Mouse (Mus musculus) ovary, adult 18-20 months (tissue): ENCODE data around the gene Adamts16.

Experiments
- DNase-seq: peaks from one replicate; pipeline ENCODE4 v3.0.0; 2022; ENCODE audit warnings: low spot score, mixed read lengths

The Adamts16 gene

DNA sequence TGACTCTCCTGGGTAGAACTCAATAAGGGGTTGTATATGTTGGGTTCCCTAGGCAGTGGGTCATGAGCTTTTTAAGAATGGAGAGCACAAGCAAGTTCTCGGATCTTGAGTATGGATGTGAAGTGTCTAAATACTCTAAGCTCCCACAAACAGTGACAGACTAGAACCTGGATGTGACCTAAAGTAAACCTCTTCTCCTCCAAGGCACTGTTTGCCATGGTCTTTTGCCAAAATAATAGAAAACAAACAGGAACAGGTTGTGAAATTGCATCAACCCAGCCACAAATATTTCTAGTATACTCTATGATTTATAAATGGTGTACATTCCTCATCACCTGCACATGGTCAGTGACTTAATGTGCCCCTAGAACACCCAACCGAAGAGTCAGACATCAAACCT, 79.0 kb downstream of the Adamts16 start:
- no peak for DNase-seq

DNA sequence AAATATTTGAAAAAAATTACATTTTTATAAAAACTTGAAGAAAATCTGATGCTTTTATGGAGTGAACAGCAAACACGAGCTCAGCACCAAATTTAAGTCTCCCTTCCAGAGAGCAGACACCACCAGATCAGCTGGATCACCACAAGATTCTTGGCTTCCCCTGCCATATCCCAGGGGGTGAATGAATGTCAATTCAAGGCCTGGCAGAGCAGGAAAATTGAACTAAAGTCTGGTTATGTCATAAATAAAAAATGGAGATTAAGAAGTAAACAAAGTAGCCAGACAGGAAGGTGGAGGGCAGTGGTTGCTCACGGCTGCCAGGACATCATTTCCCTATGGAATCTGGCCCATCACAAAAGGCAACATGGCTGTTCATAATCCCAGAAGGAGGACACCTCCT, 80.3 kb downstream of the Adamts16 start:
- no peak for DNase-seq

DNA sequence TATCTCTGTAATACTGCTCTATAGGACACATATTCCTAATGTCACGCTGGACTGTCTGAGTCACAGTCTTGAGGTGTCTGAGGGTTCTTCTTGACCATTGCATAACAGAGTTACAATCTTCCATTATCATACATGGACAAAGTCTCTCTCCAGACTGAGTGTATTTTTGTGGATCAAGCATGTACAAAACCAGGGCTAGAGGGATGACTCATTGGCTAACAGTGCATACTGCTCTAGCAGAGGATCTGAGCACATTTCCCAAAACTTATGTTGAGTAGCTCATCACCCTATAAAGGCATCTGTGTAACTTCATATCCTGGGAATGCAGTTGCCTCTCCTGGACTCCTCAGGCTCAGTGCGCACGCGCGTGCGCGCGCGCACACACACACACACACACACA, 81.4 kb downstream of the Adamts16 start:
- DNase-seq, result no peak

DNA sequence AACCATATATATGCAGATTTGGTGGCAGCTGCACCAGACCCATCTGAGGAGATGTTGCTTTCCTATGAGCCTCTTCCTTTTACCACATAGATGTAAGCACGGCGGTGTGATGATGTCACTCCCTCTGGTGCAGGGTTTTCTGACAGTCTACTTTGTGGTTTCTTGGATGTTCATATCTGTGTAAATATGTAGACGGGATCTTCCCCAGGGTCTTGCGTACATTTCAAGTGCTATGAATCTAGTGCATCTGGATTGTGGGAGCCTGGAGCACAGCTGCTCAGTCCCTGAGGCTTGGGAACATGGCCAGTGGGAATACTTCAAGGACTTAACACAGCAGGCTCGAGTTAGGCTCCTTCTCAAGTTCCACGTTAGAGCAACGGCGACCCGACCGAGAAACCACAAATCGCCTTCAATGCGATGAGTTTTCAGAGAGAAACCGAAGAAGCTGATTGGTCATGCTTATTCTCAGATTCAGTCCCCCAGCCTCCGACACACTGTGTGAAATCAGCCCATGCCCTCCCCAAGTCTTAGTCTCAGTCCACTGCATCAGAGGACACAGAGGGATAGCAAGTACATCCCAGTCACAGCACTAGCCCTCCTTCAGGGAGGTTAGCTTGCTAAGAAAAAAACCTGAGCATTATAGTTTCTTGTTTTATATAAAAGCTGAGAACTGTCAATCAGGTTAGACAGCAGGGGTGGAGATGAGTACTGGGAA, 95.2 kb downstream of the Adamts16 start:
- no peak for DNase-seq

DNA sequence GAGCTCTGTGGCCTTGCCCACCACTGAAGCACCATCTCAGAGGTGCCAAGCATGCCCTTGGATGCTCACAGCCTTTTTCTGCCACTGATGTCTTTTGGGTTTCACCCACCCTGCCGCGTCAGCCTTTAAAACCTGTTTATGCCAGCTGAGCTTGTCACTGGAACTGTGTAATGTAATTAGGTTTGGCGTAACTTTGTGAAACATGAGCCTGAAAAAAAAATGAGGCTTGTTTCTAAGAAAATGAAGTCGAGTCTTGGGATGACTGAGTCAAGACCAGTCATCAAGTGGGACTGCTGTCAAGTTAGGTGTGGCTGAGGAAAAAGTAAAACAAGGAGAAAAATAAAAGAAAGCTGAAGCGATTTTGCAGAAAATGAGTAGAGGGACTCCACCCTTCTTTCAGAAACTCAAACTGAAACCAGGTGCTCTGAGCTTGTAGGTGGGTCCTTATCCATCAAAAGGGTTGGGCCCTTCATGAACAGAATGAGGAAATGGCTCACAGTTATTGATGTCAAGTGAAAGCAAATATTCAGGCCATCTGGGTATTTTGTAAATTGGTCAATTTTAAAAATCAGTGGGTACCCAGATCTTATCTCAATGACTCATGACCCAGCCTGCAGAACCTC, 97.1 kb downstream of the Adamts16 start:
- no peak for DNase-seq

DNA sequence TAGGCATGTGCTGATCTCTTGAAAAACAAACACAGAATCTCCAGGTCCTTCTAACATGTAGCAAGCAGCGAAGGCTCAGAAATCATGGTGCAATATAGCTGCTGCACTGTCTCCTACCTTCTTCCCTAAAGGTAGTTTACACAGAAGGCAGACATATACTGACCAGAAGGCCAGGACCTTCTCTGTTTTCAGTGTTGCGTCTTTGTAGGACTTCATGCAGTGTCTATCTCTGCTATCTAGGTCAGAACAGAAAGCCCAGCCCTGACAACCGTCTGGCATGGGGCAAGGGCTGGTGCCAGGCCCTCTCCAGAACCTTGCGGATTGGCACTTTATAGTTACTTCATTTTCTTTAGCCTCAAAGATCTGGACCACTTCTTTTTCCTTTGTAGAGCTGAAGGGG, 98.9 kb downstream of the Adamts16 start:
- no peak for DNase-seq

DNA sequence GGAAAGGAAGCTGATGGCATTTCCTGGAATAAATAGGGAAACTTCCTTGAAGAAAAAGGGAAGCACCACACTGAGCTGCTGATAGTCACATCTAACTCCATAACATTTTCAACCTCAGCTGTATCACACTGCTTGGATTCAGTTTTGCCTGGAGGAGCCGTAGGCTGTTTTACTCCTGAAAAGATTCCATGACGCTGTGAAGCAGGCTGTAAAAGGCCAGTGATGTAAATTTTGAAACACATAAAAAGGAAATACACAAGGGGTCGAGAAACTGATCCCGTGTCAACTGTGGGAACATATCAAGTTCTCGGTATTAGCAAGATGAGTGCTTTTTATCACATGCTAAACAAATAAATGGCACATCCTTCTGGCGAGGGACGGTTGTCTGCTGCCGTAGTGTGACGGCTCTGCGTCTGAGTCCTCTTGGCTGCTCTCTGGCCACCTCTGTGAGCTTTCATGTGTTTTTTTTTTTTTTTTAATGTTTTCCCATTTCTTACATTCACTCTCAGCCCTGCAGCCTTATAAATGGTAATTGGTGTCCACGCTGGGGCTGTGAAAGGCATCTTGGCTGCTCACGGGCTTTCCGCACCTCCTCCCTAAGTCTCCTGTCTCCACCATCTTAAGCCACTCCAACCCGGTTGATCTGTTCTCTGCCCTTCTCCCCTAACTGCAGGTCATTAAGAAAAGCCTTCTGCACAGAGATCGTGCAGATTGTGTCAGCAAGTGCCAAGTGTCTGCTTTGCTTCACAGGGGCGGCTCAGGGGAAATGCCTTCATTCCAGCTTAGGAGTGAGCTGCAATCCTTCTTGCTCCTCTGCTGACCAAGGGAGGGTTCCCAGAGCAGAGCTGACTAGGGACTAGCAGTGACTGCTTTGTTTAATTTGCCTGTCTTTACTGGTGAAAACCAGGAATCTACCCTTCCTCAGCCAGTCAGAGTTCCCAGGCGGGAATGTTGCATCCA, 101.0 kb downstream of the Adamts16 start:
- no peak for DNase-seq

DNA sequence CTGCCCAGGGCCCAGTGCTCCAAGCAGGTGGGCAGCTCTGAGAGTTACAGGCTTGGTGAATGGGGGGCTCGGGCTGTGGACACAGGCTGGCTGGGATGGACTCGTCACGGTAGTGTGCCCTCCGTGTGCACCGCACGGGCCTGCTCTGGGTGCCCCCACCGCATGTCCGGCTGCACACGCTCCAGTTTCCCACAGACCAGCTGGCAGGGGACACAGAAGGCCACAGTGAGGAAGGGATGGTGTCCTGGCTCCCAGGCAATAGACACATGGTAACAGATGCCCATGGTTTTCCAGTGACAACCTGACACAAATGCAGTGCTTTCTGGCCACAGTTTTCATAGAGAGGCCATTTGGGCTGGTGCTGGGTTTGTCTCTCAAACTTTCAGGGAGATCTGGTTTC, 102.8 kb downstream of the Adamts16 start:
- DNase-seq, result no peak

DNA sequence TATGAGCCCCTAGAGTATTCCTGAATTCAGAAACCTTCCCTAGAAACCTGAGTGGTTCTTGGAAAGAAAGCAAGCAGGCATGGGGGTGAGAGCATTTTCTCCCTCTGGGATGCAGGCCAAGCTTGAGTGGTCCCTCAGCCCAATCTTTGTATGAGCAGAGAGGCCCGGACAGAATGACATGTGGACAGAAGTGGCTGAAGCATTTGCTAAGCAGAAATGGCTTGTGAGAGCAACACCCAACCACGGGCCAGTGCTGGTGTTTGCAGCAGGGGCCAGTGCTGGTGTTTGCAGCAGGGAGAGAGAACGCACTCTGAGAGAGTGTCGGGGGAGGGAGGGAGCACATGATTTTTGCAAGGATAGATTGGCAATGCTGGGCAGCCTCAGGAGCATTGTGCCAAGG, 105.2 kb downstream of the Adamts16 start:
- no peak for DNase-seq

DNA sequence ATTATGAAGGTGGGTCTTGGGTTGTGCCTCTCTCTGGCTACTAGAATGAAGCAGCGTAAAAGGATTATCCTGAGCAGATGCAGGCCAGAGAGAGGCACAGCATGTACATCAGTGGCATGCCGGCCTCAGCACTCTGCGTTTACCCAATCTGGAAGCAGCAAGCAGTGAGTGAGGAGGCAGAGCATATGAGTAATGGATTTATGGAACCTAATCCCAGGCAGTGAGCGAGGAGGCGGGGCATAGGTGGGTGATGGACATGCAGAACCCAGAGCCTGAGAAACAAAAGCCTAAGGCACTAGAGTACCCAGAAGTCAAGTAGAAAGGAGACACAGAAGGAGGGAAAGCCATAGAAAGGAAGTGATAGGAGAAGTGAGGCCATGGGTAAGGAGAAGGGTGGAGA, 107.0 kb downstream of the Adamts16 start:
- DNase-seq, result no peak

DNA sequence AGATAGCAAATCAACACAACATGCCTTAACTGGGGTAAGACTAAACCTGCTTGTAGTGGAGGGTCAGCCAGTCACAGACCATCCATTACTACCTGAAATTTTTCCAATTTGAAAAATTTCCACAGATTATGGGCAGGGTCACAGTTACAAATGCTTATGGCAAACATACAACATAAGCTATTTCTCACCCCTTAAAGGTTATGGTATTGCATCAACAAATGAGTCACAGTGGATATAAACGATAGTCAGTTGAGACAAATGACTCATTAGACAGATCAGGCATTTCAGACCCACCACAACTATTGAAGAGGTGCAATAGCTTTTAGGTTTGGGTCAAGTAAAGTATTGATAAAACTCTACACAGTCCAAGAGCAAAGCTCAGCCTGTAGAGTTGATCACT, 107.7 kb downstream of the Adamts16 start:
- DNase-seq, result no peak

DNA sequence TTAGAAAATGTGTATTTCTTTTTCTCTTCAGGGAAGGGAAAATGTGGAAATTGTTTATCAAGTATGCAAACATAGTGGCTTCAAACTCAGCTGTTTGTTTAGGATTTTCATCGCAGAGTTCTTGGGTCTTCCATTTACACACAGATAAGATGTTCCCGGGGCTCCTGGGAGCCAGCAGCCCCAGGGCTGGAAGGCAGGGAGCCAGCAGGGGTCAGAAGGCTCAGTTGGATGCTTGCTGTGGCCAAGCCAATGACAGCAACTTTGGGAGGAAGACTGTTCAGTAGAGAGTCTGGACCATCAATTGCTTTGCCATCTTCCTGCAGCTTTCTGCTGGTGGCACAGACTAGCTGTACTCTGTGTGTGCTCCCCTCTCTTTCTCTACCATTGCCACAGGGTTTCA, 108.4 kb downstream of the Adamts16 start:
- DNase-seq, result no peak

DNA sequence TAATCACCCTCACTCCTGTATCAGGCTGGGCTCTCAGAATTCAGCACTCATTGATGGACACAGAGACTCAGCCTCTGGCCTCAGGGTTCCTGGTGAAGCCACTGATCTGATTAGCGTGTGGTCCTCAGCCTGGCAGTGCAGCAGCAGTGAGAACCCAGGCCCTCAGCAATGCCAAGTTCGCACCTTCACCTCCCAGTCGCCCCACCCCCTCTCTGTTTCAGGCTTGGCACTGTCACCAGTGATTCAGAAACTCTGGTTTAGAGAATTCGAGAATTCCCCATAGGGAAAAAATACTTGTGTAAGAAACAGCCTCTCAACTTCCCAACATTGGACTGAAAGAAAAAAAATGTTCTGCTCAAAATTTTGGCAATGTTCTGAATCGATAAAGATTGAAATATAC, 108.8 kb downstream of the Adamts16 start:
- DNase-seq, result no peak

DNA sequence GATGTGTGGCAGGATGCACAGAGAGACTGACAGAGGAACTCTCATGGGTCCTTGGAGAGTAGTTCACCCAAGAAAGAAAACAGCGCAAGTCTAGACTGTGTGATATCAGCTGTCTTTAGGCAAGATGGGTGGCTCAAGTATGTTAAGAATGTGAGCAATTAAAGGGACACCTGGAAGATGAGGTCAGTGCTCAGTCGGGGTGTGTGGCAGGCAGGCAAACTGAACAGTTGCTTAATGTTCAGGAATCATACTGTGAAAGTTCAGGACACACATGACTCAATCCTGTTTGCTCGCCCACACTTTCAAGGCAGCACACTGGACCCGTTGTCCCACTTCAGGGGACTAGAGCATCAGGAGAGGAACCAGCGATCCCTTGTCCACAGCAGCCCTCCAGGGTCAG, 110.3 kb downstream of the Adamts16 start:
- no peak for DNase-seq

DNA sequence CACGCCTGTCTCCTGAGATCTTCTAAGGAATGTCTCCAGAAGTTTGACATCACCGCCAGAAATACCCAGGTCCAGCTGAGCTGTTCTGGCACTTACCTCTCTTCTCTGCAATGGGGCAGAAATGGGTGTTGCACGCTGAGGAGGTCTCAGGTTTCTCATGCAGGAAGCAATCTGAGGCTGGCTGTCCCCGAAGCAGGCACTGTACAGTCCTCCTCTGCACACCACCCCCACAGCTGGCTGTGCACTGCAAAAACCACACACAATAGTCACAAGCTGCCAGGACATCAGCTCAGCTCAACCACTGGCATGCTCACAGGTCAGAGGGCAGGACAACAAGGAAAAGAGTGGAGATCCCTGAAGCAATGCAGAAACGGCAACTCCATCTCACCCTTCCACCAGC, 111.6 kb downstream of the Adamts16 start:
- DNase-seq, result no peak

DNA sequence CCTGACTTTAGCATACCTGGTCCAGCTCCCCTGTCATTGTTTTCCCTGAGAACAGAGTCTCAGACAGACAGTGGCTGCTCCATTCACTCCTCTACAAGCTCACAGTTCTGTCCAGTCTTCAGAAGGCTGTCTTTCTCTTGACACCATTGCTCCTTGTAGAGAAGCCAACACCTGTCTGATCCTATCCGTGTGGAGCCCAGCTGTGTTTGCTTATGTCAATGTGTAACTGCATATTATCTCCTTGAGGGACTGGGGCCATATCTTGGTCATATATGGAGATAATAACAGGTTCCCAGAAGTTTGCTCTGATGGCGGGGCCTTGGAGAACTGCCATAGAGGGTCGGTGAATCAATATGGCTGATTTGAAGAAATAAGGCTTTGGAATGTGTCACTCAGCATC, 115.4 kb downstream of the Adamts16 start:
- DNase-seq, result no peak

DNA sequence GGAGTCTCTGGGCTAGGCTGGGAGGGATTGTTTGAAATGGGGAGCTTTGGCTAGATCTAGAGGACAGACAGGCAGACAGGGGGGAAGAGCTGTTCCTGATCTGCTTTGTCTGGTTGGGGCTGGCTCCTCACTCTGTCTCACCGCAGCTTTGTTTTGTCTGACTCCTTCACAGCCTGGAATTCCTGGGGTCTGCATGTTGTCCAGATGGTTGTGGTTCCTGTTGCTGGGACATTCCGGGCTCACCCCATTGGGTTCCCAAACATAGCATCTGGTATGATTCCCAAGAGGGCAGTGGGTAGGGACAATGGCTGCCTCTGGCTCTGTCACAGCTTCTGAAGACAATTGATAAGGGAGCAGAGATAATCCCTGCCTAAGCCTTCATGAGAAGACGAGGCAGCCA, 117.0 kb downstream of the Adamts16 start:
- peak; percentile 44 for DNase-seq

DNA sequence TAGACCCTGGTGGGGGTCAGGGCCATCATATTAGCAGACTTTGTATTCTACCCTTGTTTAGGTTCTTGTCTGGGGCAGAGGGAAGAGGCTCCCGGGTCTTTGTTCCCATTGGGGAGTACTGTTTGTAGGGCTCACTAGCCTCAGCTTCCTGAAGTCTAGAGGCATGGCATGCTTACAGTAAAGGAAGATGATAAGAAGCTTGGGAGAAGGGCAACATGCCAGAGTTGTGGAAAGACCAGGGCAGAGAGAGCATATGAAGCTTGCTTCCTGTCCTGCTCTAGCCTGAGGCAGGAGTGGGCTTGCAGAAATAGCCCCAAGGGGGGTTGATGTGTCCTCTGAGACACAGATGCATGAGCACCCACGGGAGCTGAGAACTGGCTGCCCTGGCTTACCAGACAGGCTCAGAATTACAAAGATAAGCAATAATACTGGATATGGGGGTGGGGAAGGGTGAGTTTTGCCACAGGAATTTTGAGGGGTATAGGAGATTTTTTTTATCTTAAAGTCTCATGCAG, 117.4 kb downstream of the Adamts16 start:
- peak; percentile 32 for DNase-seq

DNA sequence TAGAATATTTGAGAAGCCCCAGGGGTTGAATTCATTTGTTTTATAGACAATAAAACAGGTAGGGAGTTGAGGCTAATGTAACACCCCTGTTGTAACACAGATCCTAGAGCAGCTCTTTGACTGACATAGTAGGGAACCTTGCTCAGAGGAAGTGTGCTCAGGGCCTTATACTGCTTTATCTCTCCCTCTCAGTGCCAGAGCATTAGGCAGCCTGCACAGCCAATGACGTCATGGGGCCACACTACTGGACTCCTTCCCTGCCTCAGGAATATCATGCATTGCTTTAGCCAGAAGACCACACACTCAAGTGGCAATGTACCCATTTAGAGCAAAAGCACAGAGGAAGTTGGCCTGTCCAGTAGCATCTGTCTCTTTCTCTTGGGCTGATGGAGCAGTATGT, 121.6 kb downstream of the Adamts16 start:
- DNase-seq, result no peak

DNA sequence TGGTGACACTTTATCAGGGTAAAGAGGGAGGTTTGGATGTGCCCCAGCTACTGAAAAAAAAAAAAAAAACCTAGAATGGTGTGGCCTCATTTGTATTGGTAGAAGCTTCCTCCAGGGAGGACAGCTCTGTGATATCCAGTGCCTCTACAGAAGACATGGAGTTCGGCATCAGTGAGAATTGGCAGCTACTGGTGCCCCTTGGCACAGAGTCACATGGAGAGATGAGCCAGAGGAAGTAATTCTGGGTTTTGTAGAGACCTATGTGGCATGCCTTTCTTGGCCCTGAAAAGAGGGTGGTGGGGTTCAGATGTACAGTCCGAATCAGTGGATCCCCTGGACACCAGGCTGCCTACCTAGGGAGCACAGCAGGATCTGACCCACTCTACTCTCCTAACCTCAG, 122.8 kb downstream of the Adamts16 start:
- no peak for DNase-seq

DNA sequence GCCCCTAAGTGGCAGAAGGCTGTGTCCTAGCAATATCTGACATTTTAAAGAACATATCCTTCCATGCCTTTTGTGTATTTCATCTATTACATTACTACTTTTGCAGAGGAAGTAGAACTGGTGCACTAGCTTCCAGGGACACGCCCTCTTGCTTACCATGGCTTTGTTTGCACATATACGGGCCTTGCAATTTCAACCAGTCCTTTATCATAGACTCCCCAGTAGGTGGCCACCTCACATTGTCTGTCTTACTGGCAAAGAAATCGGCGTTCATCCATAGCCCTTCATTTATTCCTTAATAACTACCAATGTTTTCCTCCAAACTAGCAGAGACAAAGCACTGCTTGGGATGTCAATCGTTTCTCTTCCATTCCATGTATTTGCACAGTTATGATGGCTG, 125.6 kb downstream of the Adamts16 start:
- no peak for DNase-seq

DNA sequence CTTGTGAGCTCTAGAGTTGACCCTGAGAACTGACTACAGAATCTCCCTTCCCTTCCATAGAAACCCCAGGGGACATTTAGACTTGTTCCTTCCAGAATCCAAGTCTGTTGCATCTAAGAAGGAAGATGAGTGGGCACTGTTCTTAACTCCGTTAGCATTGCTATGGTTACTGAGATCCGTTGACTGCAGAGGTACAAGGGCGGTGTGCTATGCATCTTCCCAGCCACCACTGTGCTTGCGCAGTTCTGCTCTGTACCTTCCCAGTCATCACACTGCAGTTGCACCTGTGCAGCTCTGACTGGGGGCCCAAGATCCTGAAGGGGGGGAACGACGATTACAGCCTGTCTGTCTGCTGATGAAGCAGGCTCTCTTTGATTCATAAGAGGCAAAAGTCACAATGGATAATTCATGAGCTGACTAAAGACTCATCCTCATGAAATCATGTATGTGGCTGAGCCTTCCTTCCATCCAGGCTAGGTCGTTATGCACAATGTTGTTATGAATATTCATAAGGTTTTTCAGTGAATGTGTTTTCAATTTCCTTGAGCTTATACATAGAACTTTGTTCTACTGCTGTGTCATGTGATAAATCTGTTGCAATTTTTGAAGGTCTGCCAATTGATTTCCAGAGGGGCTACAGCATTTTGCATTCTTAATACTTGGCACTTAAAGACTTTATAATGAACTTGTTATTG, 127.4 kb downstream of the Adamts16 start:
- no peak for DNase-seq
